Mouse (Mus musculus): Measurements from ENCODE around the gene C2cd4d.

- TF ChIP-seq GATA1 (IDR thresholded peaks at IDR 0.05; ENCODE audit: borderline replicate concordance, low read length) (no peak), FLI1 (IDR thresholded peaks at IDR 0.05; ENCODE audit: low read length) (no peak)
Measured at GRCm38 (mm10) chr3:94412530-94412929, 50.3 kb downstream of the C2cd4d start.
